Comparison of ENCODE assay signal across 8 mouse cellular contexts in the genomic region with DNA sequence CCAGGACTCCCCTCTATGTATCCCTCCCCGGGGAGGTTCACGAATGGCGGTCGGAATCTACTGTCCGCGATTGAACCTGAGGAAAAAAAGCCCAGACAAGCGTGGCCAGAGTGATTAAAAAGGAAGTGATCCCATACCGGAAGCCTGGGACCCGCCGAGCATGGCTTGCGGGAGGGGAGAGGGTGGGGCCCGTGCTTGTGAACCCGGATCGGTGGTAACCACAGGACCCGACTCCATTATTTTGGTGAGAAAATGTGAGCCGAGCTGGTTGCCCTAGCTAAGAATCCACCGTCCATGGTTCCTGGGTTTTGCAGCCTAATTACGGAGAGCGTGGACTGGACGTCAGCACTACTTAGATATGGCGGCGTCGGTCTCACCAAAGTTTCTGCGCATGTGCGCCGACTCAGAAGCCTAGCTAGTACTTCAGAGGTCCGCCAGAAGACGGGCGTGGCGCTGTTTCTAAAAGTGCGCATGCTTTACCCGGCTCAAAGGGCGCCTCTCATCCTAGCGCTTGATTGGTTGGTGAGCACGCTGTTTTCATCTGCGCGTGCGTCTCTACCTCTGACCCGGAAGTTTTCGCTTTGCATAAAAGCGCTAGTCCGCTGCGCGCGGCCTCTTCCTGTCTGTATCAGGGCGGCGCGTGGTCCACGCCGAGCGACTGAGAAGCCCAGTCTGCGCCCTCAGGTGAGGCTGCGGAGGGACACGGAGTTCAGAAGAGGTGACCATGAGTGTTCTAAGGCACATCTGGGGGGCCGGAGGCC. TPM values are rescaled to one million over a fixed set of nuclear protein-coding genes. Genes with fewer than 3 reads are reported as not detected.
DNase-seq lines count a peak whose midpoint lies in the region; ATAC-seq lines count a peak whose summit lies in the region.

A gene (plus strand): TSS at position 586 of the 761 bp plus-strand sequence.

- peak within 1 kb of the TSS; percentile 91 for H3K4me2 ChIP-seq in hindbrain, embryonic 12.5 days (replicated peaks)

- H3K27me3 ChIP-seq in hindbrain, embryonic 12.5 days = peaks cover 17% of the 10 kb centered on the region

- WGBS in hindbrain, embryonic 12.5 days = under 1% methylated on average over 55 of the region's 55 CpGs

- H3K9ac ChIP-seq in hindbrain, embryonic 12.5 days = peak within 1 kb of the TSS; percentile 86

- H3K9me3 ChIP-seq in hindbrain, embryonic 12.5 days (replicated peaks) = no peaks in the 10 kb centered on the region

- peak within 1 kb of the TSS; percentile 60 for H3K4me3 ChIP-seq in hindbrain, embryonic 12.5 days

- peak within 1 kb of the TSS; percentile 93 for H3K27ac ChIP-seq in hindbrain, embryonic 12.5 days

- peaks cover 38% of the 10 kb centered on the region for H3K36me3 ChIP-seq in hindbrain, embryonic 12.5 days

- peak; percentile 98 for ATAC-seq in hindbrain, embryonic 12.5 days (ENCODE audit: low FRiP score)

- H3K4me1 ChIP-seq in hindbrain, embryonic 12.5 days = peaks cover 10% of the 10 kb centered on the region

- DNase-seq in NIH3T3 (ENCODE audit: low read depth) = peak; percentile 99
- DNase-seq in cerebellum, postnatal 10 days = peak; percentile 98 to 99
- DNase-seq in frontal cortex, postnatal 10 days (ENCODE audit: low spot score in 2 of 2) = peak; percentile 97 to 98
- peak; percentile 99 to 100 for DNase-seq in layer of hippocampus, postnatal 14 days (ENCODE audit: low spot score in 2 of 2)
- DNase-seq in lung, postnatal 14 days = peak; percentile 99
- DNase-seq in retina, adult 2 months (ENCODE audit: low read depth, low spot score) = peak; percentile 100
- DNase-seq in thymus, postnatal 36 days = peak; percentile 97

RNA-seq across cellular contexts. Expression of the gene that starts here (rescaled TPM):
- 497 and 613 TPM in 2 replicates for polyA plus RNA-seq in hindbrain, embryonic 12.5 days (2016; fragmentation: Nextera tagmentation; extraction: Ambion mirVana)
- total RNA-seq in layer of hippocampus, postnatal 14 days (2021) = 100 to 1,000 TPM; 418 to 457 TPM

Comparison
In these comparisons a context has a peak if more than half of its experiments do, and no peak if none do; other contexts are left out.
1. Peak in every context shown above with its lines: DNase-seq, ATAC-seq, H3K4me3 ChIP-seq and H3K27ac ChIP-seq.